ENCODE assay signal across 9 mouse cellular contexts in the genomic region with DNA sequence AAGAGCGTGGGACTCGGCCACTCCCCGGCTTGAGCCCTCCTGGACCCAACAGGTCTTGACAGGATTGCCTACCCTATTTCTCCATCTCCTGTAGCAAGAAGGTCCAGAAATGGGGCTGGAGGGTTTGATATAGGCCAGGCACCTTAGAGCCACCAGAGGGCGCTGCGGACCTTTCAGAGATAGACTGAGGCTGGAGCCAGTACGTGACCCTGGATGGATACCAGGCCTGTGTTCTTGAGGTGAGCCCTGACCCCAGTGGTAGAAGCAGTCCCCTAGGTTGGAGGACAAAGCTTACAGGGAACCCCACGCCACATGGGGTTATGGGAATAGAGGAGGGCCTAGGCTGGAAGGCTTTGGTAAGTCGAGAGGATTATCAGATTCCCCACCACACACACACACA. TPM values are rescaled to one million over a fixed set of nuclear protein-coding genes. Genes with fewer than 3 reads are reported as not detected.
DNase-seq lines count a peak whose midpoint lies in the region; ATAC-seq and TF ChIP-seq lines count a peak whose summit lies in the region.
"Had no signal": no experiment of that assay in that cellular context is flagged by ENCODE, and none has a peak within 500 bp of the region (broad histone marks: within the 10 kb centered on the region; RNA-seq: fewer than 3 reads in every experiment).

No protein-coding gene starts in this region.

- H3K9me3 ChIP-seq in heart, embryonic 15.5 days (replicated peaks) = no peaks in the 10 kb centered on the region
- no peaks in the 10 kb centered on the region for H3K9me3 ChIP-seq in liver, postnatal 0 days (ENCODE audit: low read length)
- H3K9me3 ChIP-seq: embryonic facial prominence, embryonic 12.5 days had no signal

- DNase-seq in 416B (ENCODE audit: low read depth) = peak; percentile 88
- DNase-seq in adrenal gland, adult 2 months = peak; percentile 87
- DNase-seq in embryo, embryonic 9.5 days (ENCODE audit: extremely low spot score) = peak; percentile 75
- peak; percentile 88 for DNase-seq in kidney, postnatal 14 days
- DNase-seq in liver, postnatal 0 days = peak; percentile 87
- DNase-seq in thymus, adult 2 months = peak; percentile 85

- H3K27me3 ChIP-seq in heart, embryonic 15.5 days = no peaks in the 10 kb centered on the region
- no peaks in the 10 kb centered on the region for H3K27me3 ChIP-seq in liver, postnatal 0 days (ENCODE audit: insufficient read depth, low read length)
- no peaks in the 10 kb centered on the region for H3K27me3 ChIP-seq in thymus, adult 2 months (ENCODE audit: control insufficient read depth, insufficient read depth, low read length)
- H3K27me3 ChIP-seq: embryonic facial prominence, embryonic 12.5 days had no signal

- no peak overlapping the region for H3K27ac ChIP-seq in heart, embryonic 15.5 days
- no peak overlapping the region for H3K27ac ChIP-seq in liver, postnatal 0 days (ENCODE audit: low read depth)
- H3K27ac ChIP-seq in olfactory bulb, adult 2 months (ENCODE audit: insufficient read depth, low read depth, low read length) = no peak overlapping the region
- H3K27ac ChIP-seq in thymus, adult 2 months (ENCODE audit: control insufficient read depth, insufficient read depth, low read length) = no peak overlapping the region
- H3K27ac ChIP-seq: embryonic facial prominence, embryonic 12.5 days had no signal

- TF ChIP-seq EP300 in liver, postnatal 0 days (IDR thresholded peaks at IDR 0.05; ENCODE audit: low read depth) = no peak

- no peak overlapping the region for H3K4me2 ChIP-seq in heart, embryonic 15.5 days
- H3K4me2 ChIP-seq in liver, postnatal 0 days (ENCODE audit: low read depth, low read length) = no peak overlapping the region
- H3K4me2 ChIP-seq: embryonic facial prominence, embryonic 12.5 days had no signal

- ATAC-seq in heart, embryonic 15.5 days (replicated peaks; ENCODE audit: insufficient number of reproducible peaks, insufficient read depth, low FRiP score, low read depth) = peak; percentile 23; the same call in 1 of the 2 replicates
- peak; percentile 63 for ATAC-seq in liver, postnatal 0 days

- 12% methylated on average over 8 of the region's 8 CpGs for WGBS in heart, embryonic 15.5 days
- 12% methylated on average over 8 of the region's 8 CpGs for WGBS in liver, postnatal 0 days (ENCODE audit: insufficient replicate concordance)
- 12% methylated on average over 8 of the region's 8 CpGs for WGBS in olfactory bulb, adult 2 months
- WGBS in thymus, adult 2 months = 16% methylated on average over 8 of the region's 8 CpGs

- H3K4me3 ChIP-seq in heart, embryonic 15.5 days = no peak overlapping the region
- H3K4me3 ChIP-seq in liver, postnatal 0 days (ENCODE audit: low read depth, low read length) = no peak overlapping the region
- H3K4me3 ChIP-seq in olfactory bulb, adult 2 months (ENCODE audit: insufficient read depth, low read depth, low read length) = no peak overlapping the region
- H3K4me3 ChIP-seq in thymus, adult 2 months (ENCODE audit: control insufficient read depth, insufficient read depth, low read length) = no peak overlapping the region
- H3K4me3 ChIP-seq: embryonic facial prominence, embryonic 12.5 days had no signal

- H3K4me1 ChIP-seq in heart, embryonic 15.5 days (replicated peaks) = peaks cover 22% of the 10 kb centered on the region
- H3K4me1 ChIP-seq in liver, postnatal 0 days (ENCODE audit: insufficient read depth) = peaks cover 18% of the 10 kb centered on the region
- H3K4me1 ChIP-seq in olfactory bulb, adult 2 months (ENCODE audit: control insufficient read depth, insufficient read depth, low read length) = peaks cover 39% of the 10 kb centered on the region
- peaks cover 15% of the 10 kb centered on the region for H3K4me1 ChIP-seq in thymus, adult 2 months (replicated peaks; ENCODE audit: control insufficient read depth, insufficient read depth, low read length)

- H3K9ac ChIP-seq in heart, embryonic 15.5 days = no peak overlapping the region
- no peak overlapping the region for H3K9ac ChIP-seq in liver, postnatal 0 days (replicated peaks)
- H3K9ac ChIP-seq: embryonic facial prominence, embryonic 12.5 days had no signal

- no peaks in the 10 kb centered on the region for H3K36me3 ChIP-seq in heart, embryonic 15.5 days
- H3K36me3 ChIP-seq in liver, postnatal 0 days (replicated peaks; ENCODE audit: insufficient read depth, low read length) = no peaks in the 10 kb centered on the region
- no peaks in the 10 kb centered on the region for H3K36me3 ChIP-seq in thymus, adult 2 months (ENCODE audit: control insufficient read depth, insufficient read depth, low read length)
- H3K36me3 ChIP-seq: embryonic facial prominence, embryonic 12.5 days had no signal

- peak; percentile 95 for TF ChIP-seq CTCF in liver, postnatal 0 days (IDR thresholded peaks at IDR 0.05; ENCODE audit: low read depth)
- TF ChIP-seq CTCF in olfactory bulb, adult 2 months (IDR thresholded peaks at IDR 0.05; ENCODE audit: insufficient read depth, low read depth, low read length) = peak; percentile 86
- peak; percentile 92 for TF ChIP-seq CTCF in thymus, adult 2 months (IDR thresholded peaks at IDR 0.05; ENCODE audit: borderline replicate concordance, control insufficient read depth, extremely low read depth, insufficient read depth, low read length, poor library complexity)

- no peak for TF ChIP-seq POLR2A in olfactory bulb, adult 2 months (IDR thresholded peaks at IDR 0.05; ENCODE audit: insufficient read depth, low read depth, low read length)
- no peak for TF ChIP-seq POLR2A in thymus, adult 2 months (IDR thresholded peaks at IDR 0.05; ENCODE audit: control insufficient read depth, extremely low read depth, insufficient read depth, low read length, poor library complexity)

RNA-seq across cellular contexts. Expression of a gene that starts 40.5 kb away (rescaled TPM):
- total RNA-seq in adrenal gland, adult 2 months (2021) = 10 to 100 TPM; 70.9 to 73.8 TPM
- polyA plus RNA-seq in adrenal gland, adult 2 months (2012; rRNA removed) = 34.0 and 39.4 TPM in 2 replicates
- 33.6 and 42.2 TPM in 2 replicates for polyA plus RNA-seq in heart, embryonic 15.5 days (2015; fragmentation: Nextera tagmentation; extraction: Ambion mirVana)
- 15.1 and 16.6 TPM in 2 replicates for polyA plus RNA-seq in liver, postnatal 0 days (2015; fragmentation: Nextera tagmentation; extraction: Ambion mirVana)
- polyA plus RNA-seq in olfactory bulb, adult 2 months (2012; ENCODE audit: insufficient read depth, insufficient read length, low replicate concordance, missing spikeins) = not detected in 2 replicates
- 85.8 and 101 TPM in 2 replicates for polyA plus RNA-seq in thymus, adult 2 months (2012; rRNA removed)

RNA-seq across cellular contexts. Expression of a gene that starts 46.1 kb away (rescaled TPM):
- 1 to 10 TPM; 2.5 to 3.7 TPM for total RNA-seq in adrenal gland, adult 2 months (2021)
- 1.2 and 2.2 TPM in 2 replicates for polyA plus RNA-seq in adrenal gland, adult 2 months (2012; rRNA removed)
- polyA plus RNA-seq in heart, embryonic 15.5 days (2015; fragmentation: Nextera tagmentation; extraction: Ambion mirVana) = 0.72 and 2.0 TPM in 2 replicates
- polyA plus RNA-seq in liver, postnatal 0 days (2015; fragmentation: Nextera tagmentation; extraction: Ambion mirVana) = 0.66 and 1.3 TPM in 2 replicates
- not detected in 2 replicates for polyA plus RNA-seq in olfactory bulb, adult 2 months (2012; ENCODE audit: insufficient read depth, insufficient read length, low replicate concordance, missing spikeins)
- 0.58 and 0.68 TPM in 2 replicates for polyA plus RNA-seq in thymus, adult 2 months (2012; rRNA removed)

Comparison
In these comparisons a context has a peak if more than half of its experiments do, and no peak if none do; other contexts are left out.
1. RNA of a gene that starts 40.5 kb away (polyA plus RNA-seq): 85.8 to 101 TPM in thymus, adult 2 months, 34.0 to 39.4 TPM in adrenal gland, adult 2 months, 33.6 to 42.2 TPM in heart, embryonic 15.5 days and 15.1 to 16.6 TPM in liver, postnatal 0 days; not detected in olfactory bulb, adult 2 months; every median in the first group is over 10 times any median in the second.
2. Peak in every context shown above with its lines, with median percentiles within 50 percentile points of each other: DNase-seq and CTCF ChIP-seq.